Mouse (Mus musculus) 3134 (cell line): ENCODE data around the gene Pdhb.
A peak's percentile ranks its signal among the peaks of the same experiment; 100 is the strongest.
"Not testable (repeated sequence)": the region's sequence is repeated elsewhere in the genome, so short reads cannot be mapped to it uniquely, and the experiment has no call there.

Experiments
- DNase-seq: peaks from one replicate; pipeline ENCODE4 v3.0.0-alpha.2; 2011; ENCODE audit warnings: low spot score; ENCODE audit not compliant: insufficient read length; ENCODE audit errors: extremely low read depth

The Pdhb gene

GRCm38 (mm10) chr14:8191331-8191965, 18.6 kb upstream of the Pdhb start:
- no peak for DNase-seq

DNA sequence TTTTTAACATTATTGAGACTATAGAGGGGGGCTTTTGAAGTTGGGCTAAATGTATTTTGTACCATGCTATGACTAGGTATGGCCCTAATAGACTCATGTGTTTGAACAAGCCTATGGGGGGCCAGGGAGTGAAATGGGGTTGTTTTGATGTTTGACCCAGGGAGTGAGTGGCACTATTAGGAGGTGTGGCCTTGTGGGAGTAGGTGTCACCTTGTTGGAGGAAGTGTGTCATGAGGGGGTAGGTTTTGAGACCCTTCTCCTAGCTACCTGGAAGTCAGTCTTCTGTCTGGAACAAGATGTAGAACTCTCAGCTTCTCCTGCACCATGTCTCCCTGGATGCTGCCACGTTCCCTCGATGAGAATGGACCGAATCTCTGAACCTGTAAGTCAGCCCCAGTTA, 17.7 kb upstream of the Pdhb start:
- DNase-seq, result no peak

DNA sequence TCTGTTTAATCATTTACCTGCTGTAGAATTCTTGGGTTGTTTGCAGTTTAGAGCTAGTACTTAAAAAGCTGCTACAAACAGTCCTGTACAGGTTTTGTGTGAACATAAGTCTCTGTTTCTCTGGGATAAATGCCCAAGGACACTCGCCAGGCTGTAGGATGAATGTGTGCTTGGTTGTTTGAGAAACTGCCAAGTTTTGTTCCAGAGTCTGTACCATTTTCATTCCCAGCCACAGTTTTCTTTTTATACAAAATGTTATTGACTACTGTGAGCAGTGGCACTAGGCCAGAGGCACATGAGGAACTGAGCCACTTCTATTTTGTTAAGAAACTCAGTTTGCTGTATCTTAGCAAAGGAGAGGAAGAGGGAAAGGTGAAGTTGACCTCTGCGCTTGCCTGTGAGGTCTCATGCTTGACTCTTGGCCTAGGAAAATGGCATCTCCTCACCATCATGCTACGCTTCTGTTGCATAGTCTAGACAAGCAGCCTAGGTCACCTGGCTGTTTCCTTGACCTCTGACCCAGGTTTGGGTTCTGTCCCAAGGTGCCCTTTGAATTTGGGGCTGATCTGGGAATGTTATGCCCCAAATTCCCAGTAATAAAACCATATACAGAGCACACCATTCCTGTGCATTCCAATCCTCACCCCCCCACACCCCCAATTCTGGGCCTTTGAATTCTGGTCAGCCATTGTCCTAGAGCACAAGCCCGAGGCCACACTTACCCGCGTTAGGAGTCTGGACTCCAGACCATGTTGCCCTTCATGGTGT, 13.6 kb upstream of the Pdhb start:
- no peak for DNase-seq

- no peak for DNase-seq
Measured at GRCm38 (mm10) chr14:8183330-8183729, 10.5 kb upstream of the Pdhb start.

DNA sequence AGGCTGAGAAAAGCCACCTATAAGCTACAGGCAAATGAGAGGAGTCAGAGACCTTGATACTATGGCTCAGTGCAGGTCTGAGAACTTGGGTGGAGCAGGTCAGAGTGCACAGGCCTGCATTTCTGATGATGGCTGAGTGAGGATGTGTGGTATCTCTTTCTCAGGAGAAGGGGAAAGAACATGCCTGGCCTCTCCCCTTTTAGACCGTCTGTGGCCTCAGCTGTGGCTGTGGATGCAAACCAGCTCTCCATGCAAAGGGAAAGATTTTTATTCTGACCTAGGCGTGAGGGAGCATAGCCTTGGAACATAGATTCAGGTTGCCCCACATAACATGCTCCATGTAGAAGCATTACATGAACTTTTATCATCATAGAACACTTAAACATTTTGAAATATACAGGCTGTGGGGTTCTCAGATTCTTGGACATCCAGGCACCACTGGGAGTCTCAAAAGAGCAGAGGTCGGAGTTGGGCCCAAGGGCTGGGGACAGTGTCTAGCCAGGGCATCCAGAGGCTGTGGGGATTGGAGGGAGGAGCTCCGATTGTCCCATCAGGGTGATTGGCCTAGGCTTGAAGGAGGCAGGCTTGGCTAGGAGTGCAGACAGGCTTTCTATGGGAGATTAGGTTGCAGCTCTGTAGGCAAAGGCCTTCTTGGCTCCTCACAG, 7.7 kb upstream of the Pdhb start:
- DNase-seq, result no peak

DNA sequence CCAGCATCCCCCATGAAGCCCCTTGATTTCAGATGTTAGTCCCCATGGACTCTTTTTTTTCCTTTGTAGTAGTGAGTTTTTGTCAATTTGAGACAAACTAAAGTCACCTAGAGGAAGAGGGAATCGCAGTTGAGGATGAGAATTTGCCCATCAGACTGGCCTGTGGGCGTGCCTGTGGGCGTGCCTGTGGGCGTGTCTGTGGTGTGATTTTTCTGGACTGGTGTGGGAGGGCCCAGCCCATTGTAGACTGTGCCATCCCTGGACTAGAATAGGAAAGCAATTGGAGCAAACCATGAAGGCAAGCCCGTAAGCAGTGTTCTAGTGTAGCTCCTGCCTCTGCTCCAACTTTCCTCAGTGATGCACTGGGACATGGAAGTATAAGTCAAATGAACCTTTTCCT, 3.4 kb upstream of the Pdhb start:
- peak; percentile 50 for DNase-seq

GRCm38 (mm10) chr14:8174634-8175033, 1.8 kb upstream of the Pdhb start:
- peak; percentile 28 for DNase-seq

DNA sequence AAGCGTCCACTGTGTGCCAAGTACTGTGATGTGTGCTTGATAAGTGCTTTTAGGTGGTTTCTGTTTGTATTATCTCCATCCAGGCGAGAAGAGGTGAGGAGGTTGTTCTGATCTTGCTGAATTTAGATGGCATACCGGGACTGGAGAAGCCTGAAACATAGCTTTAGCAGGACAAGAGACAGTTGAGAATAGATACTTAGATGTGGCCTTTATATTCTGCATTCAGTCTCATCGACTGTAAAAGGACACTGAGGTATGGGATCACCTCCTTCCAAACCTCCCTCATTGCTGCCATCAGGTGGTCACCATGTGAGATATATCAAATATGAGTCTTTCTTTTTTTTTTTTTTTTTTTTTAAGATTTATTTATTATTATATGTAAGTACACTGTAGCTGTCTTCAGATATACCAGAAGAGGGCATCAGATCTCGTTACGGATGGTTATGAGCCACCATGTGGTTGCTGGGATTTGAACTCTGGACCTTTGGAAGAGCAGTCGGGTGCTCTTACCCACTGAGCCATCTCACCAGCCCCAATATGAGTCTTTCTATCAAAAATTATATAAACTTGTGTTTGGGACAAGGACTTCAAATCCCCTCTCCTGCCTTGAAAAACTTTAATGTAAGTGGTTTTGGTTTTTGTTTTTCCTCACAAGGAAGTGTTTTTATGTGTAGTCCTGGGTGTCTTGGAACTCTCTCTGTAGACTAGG, 871 bp upstream of the Pdhb start:
- not testable (repeated sequence) for DNase-seq

- no peak for DNase-seq
Measured at GRCm38 (mm10) chr14:8164463-8164862, 8.4 kb downstream of the Pdhb start.

DNA sequence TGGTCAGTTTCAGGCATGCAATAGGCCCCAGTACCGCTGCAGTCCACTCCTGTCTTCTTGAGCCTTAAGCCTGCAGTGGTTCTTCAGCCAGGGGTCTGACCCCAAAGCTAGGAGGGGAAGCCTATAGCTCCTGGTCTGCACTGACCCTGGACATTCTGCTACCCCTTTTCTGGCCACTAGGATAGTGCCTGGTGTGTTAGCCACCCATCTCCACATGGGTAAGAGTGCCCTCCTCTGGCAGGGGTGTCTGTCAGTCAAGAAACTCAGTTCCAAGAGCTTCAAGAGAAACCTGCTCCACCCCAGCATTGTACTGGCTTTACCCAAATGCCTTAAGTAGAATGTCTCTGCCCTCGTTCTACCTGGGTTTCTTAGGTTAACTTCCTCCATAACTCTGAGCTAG, 11.0 kb downstream of the Pdhb start:
- DNase-seq, result no peak

DNA sequence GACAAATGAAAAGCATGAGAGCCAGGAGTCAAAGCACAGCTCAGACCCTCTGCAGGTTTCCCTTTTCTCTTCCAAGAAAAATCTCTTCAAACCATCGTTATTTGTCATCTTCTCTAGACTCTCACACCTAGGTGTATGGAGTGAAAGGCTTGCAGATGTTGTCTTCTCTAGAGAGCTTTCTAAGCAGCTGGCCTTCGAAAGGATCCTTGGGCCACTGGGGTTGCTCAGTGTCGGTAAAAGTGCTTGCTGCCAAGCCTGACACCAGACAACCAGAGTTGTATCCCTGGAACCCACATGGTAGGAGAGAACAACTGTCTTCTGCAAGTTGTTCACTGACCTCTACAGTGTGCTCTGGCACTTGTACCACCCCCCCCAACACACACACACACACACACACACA, 13.7 kb downstream of the Pdhb start:
- no peak for DNase-seq

DNA sequence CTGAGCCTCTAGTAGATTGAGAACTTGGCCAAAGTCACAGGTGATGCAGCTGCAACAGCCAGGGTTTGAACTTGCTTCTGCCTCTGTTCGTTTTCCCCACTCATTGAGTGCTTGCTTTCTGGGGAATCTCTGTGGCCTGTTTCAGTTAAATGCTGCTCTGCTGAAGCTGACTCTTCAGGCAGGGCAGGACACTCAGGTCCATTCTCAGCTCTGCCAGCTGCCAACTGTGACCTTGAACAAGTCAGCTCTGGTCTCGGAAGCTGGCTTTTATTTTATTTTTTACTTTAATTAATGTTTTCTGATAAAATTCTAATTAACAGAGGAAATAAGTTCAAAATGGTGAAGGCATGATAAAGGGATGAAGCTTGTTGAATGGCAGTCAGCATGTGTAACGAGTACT, 14.1 kb downstream of the Pdhb start:
- DNase-seq, result no peak

DNA sequence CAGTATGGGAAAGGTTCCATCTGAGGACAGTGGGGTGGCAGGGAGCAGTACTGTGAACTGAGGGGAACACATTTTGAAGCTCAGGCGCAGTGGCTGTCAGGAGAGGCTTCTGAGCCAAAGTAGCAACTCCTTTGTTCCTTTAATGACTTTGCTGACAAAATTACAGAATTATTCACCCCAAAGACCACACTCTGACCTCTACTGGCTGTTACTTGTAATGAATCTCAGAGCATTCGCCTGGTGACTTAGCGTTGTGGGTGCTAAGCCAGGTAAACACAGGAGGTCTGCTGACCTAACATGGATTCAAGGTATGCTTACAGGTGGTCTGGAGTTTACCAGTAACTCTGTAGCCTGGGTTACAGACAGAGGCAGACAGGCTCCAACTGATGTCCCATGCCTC, 15.9 kb downstream of the Pdhb start:
- no peak for DNase-seq

GRCm38 (mm10) chr14:8154072-8154471, 18.8 kb downstream of the Pdhb start:
- DNase-seq, result peak; percentile 30

DNA sequence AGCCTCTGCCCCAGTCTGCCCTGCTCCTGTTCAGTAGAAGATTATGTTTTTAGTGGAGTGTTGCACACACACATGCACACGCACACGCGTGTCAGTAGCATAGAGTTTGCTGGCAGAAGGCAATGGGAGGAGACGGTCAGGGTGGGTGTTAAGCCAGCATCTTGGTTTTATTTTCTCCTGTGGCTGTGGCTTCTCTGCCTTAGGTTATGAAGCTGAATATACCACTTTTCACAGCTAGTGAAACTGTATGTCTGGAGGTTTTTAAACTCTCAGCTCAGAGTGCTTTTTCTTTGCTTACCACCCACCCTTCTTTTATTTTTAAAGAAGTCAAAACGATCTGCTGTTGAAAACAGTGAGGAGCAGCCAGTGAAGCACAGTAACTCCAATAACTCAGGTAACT, 21.1 kb downstream of the Pdhb start:
- DNase-seq, result no peak

- no peak for DNase-seq
Measured at GRCm38 (mm10) chr14:8148842-8149241, 24.0 kb downstream of the Pdhb start.

GRCm38 (mm10) chr14:8146611-8147223, 26.1 kb downstream of the Pdhb start:
- no peak for DNase-seq

GRCm38 (mm10) chr14:8145594-8146558, 26.9 kb downstream of the Pdhb start:
- DNase-seq, result no peak

DNA sequence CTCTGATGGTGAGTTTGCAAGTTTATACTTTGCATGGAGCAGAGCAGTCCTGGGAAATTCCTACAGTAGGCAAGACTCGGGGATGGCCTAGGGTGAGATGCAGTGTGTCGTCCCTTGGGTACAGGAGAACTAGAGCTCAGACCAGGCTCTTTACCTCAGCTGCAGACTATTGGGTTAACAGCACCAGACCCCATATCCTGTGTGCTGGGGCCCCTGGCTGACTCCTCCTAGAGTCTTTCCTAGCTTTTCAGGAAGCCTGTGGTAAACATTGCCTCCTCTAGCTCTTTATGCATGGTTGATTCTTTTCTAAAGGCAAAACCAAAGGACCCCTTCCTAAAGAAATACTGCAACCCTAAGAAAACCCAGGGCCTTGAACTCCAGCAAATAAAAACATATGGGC, 31.7 kb downstream of the Pdhb start:
- no peak for DNase-seq
